Mouse (Mus musculus): ENCODE data around the gene Coq4. TPM values are rescaled to one million over a fixed set of nuclear protein-coding genes. Genes with fewer than 3 reads are reported as not detected.
A peak's percentile ranks its signal among the peaks of the same experiment; 100 is the strongest.

Gene Coq4
- polyA plus RNA-seq, 1 experiment from 2014 or later: 45.4 TPM

- H3K27me3 ChIP-seq (ENCODE audit: control insufficient read depth, insufficient read depth, low read length): no peaks in the 10 kb centered on the region
- ATAC-seq (ENCODE audit: insufficient number of reproducible peaks, low FRiP score, low TSS enrichment, low read depth) (no peak), DNase-seq (ENCODE audit: low spot score) (no peak)
- H3K9me3 ChIP-seq (ENCODE audit: control insufficient read depth, low read length): no peaks in the 10 kb centered on the region
- no peak overlapping the region for H3K9ac ChIP-seq (ENCODE audit: low read length)
- peaks cover 6% of the 10 kb centered on the region; the same call in 1 of the 2 replicates for H3K4me1 ChIP-seq (ENCODE audit: control insufficient read depth, insufficient read depth, low read length)
- H3K4me2 ChIP-seq (ENCODE audit: low read depth, severe bottlenecking): no peak overlapping the region
- H3K36me3 ChIP-seq (ENCODE audit: control insufficient read depth, insufficient read depth, low read length): peaks cover 4% of the 10 kb centered on the region; the same call in 1 of the 2 replicates
- H3K4me3 ChIP-seq (ENCODE audit: low read depth, low read length): no peak overlapping the region
- whole genome bisulfite sequencing: 83% methylated on average over 11 of the region's 11 CpGs
- no peak overlapping the region for H3K27ac ChIP-seq (replicated peaks; ENCODE audit: low read depth, low read length)
Measured at GRCm38 (mm10) chr2:29815678-29816371, 28.5 kb downstream of the Coq4 start.

- ATAC-seq (ENCODE audit: insufficient number of reproducible peaks, low FRiP score, low TSS enrichment, low read depth): peak; percentile 41; the same call in 1 of the 2 replicates
- no peaks in the 10 kb centered on the region for H3K9me3 ChIP-seq (ENCODE audit: control insufficient read depth, low read length)
- no peak overlapping the region for H3K9ac ChIP-seq (ENCODE audit: low read length)
- H3K27me3 ChIP-seq (ENCODE audit: control insufficient read depth, insufficient read depth, low read length): no peaks in the 10 kb centered on the region
- H3K4me3 ChIP-seq (ENCODE audit: low read depth, low read length): no peak overlapping the region
- H3K27ac ChIP-seq (replicated peaks; ENCODE audit: low read depth, low read length): no peak overlapping the region
- peaks cover 6% of the 10 kb centered on the region; the same call in 1 of the 2 replicates for H3K4me1 ChIP-seq (ENCODE audit: control insufficient read depth, insufficient read depth, low read length)
- H3K36me3 ChIP-seq (ENCODE audit: control insufficient read depth, insufficient read depth, low read length): peaks cover 4% of the 10 kb centered on the region; the same call in 1 of the 2 replicates
- peak; percentile 92 for DNase-seq (ENCODE audit: low spot score)
- WGBS: 39% methylated on average over 8 of the region's 8 CpGs
- no peak overlapping the region for H3K4me2 ChIP-seq (ENCODE audit: low read depth, severe bottlenecking)
Measured at GRCm38 (mm10) chr2:29817426-29818232, 30.3 kb downstream of the Coq4 start.

DNA sequence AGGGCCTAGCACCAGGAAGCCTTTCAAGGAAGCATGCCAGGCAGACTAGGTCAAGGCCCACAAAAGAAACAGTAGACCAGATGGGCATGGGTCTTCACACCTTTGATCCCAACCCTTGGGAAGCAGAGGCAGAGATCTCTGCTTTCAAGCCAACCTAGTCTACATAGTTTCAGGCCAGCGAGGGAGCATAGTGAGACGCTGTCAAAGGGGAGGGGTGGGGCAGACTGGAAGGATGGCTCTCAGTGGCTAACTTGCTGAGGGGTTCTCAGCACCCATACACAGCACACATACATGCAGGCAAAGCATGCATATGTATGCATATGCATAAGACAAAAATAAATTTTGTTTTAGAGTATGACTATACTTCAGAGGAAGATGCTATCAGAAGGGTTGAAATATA is 32.1 kb downstream of the Coq4 start:
- Histone ChIP-seq H3K27me3 (ENCODE audit: control insufficient read depth, insufficient read depth, low read length) (no peaks in the 10 kb centered on the region), H3K4me1 (ENCODE audit: control insufficient read depth, insufficient read depth, low read length) (peaks cover 6% of the 10 kb centered on the region; the same call in 1 of the 2 replicates), H3K4me2 (ENCODE audit: low read depth, severe bottlenecking) (no peak overlapping the region; the same call in 1 of the 2 replicates), H3K27ac (replicated peaks; ENCODE audit: low read depth, low read length) (no peak overlapping the region; the same call in 1 of the 2 replicates), H3K36me3 (ENCODE audit: control insufficient read depth, insufficient read depth, low read length) (peaks cover 4% of the 10 kb centered on the region; the same call in 1 of the 2 replicates), H3K4me3 (ENCODE audit: low read depth, low read length) (no peak overlapping the region), H3K9ac (ENCODE audit: low read length) (no peak overlapping the region), H3K9me3 (ENCODE audit: control insufficient read depth, low read length) (no peaks in the 10 kb centered on the region)
- 27% methylated on average over 2 of the region's 2 CpGs for WGBS
- ATAC-seq (ENCODE audit: insufficient number of reproducible peaks, low FRiP score, low TSS enrichment, low read depth): no peak
- no peak for DNase-seq (ENCODE audit: low spot score)

- Histone ChIP-seq H3K4me1 (ENCODE audit: control insufficient read depth, insufficient read depth, low read length) (peaks cover 6% of the 10 kb centered on the region; the same call in 1 of the 2 replicates), H3K27me3 (ENCODE audit: control insufficient read depth, insufficient read depth, low read length) (no peaks in the 10 kb centered on the region), H3K4me2 (ENCODE audit: low read depth, severe bottlenecking) (peak within 1 kb of the TSS; percentile 68), H3K36me3 (ENCODE audit: control insufficient read depth, insufficient read depth, low read length) (peaks cover 4% of the 10 kb centered on the region; the same call in 1 of the 2 replicates), H3K4me3 (ENCODE audit: low read depth, low read length) (peak within 1 kb of the TSS; percentile 35), H3K27ac (replicated peaks; ENCODE audit: low read depth, low read length) (peak within 1 kb of the TSS; percentile 92), H3K9ac (ENCODE audit: low read length) (peak within 1 kb of the TSS; percentile 80), H3K9me3 (ENCODE audit: control insufficient read depth, low read length) (no peaks in the 10 kb centered on the region)
- ATAC-seq (ENCODE audit: insufficient number of reproducible peaks, low FRiP score, low TSS enrichment, low read depth) (peak; percentile 79), DNase-seq (ENCODE audit: low spot score) (peak; percentile 87)
- WGBS: under 1% methylated on average over 34 of the region's 35 CpGs
Measured at GRCm38 (mm10) chr2:29820025-29820817, 32.9 kb downstream of the Coq4 start, which contains the start of gene Urm1. Gene Urm1, plus strand, starts transcription at chr2:29820075.

DNA sequence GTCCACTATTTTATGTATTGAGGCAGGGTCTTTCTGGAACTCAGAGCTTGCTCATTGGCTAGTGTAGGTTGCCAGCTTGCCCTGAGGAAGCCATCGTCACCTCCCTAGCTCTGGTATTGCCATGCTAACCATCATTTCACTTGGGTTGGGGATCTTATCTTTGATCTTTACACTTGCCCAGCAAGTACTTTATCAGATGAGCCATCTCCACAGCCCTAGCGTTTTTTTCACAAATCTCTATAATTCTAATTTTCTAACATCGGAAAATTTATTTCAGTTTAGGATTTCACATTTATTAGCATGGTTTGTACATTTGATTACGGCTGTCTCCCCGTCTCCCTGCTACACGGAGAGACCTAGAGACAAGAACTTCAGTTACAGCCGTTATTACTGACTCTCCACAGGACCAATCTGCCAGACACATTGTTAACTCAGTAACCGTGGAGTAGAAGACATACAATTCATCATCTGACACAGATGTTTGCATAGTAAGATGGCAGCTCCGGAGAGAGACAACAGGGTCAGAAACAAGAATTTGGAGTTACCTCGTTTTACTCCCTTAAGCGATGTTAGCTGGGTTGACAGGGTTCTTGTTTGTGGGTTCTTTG is 39.1 kb downstream of the Coq4 start:
- WGBS: 12% methylated on average over 11 of the region's 11 CpGs
- Histone ChIP-seq H3K9me3 (ENCODE audit: control insufficient read depth, low read length) (no peaks in the 10 kb centered on the region), H3K36me3 (ENCODE audit: control insufficient read depth, insufficient read depth, low read length) (peaks cover 2% of the 10 kb centered on the region; the same call in 1 of the 2 replicates), H3K27me3 (ENCODE audit: control insufficient read depth, insufficient read depth, low read length) (no peaks in the 10 kb centered on the region), H3K4me1 (ENCODE audit: control insufficient read depth, insufficient read depth, low read length) (peaks cover 3% of the 10 kb centered on the region; the same call in 1 of the 2 replicates), H3K27ac (replicated peaks; ENCODE audit: low read depth, low read length) (peak overlapping the region; percentile 68), H3K9ac (ENCODE audit: low read length) (peak overlapping the region; percentile 77), H3K4me3 (ENCODE audit: low read depth, low read length) (peak overlapping the region; percentile 86), H3K4me2 (ENCODE audit: low read depth, severe bottlenecking) (peak overlapping the region; percentile 74)
- DNase-seq (ENCODE audit: low spot score): no peak
- ATAC-seq (ENCODE audit: insufficient number of reproducible peaks, low FRiP score, low TSS enrichment, low read depth): no peak

GRCm38 (mm10) chr2:29826926-29827708 is 39.8 kb downstream of the Coq4 start:
- Histone ChIP-seq H3K36me3 (ENCODE audit: control insufficient read depth, insufficient read depth, low read length) (peaks cover 2% of the 10 kb centered on the region; the same call in 1 of the 2 replicates), H3K9ac (ENCODE audit: low read length) (peak overlapping the region; percentile 77), H3K27ac (replicated peaks; ENCODE audit: low read depth, low read length) (peak overlapping the region; percentile 68), H3K27me3 (ENCODE audit: control insufficient read depth, insufficient read depth, low read length) (no peaks in the 10 kb centered on the region), H3K4me1 (ENCODE audit: control insufficient read depth, insufficient read depth, low read length) (peaks cover 3% of the 10 kb centered on the region; the same call in 1 of the 2 replicates), H3K4me2 (ENCODE audit: low read depth, severe bottlenecking) (peak overlapping the region; percentile 82), H3K4me3 (ENCODE audit: low read depth, low read length) (peak overlapping the region; percentile 86), H3K9me3 (ENCODE audit: control insufficient read depth, low read length) (no peaks in the 10 kb centered on the region)
- peak; percentile 93 for ATAC-seq (ENCODE audit: insufficient number of reproducible peaks, low FRiP score, low TSS enrichment, low read depth)
- WGBS: under 1% methylated on average over 48 of the region's 48 CpGs
- DNase-seq (ENCODE audit: low spot score): peak; percentile 96

DNA sequence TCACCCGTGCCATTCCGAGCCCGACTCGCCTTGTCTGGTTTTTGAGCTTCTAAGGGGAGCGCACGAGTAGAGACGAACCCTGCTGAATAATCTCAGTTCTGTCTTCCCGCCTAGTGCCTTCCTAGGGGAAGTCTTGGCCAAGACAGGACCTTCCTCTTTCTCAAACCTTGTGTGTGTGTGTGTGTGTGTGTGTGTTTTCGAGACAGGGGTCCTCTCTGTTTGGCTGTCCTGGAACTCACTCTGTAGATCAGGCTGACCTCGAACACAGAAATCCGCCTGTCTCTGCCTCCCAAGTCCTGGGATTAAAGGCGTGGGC is 40.4 kb downstream of the Coq4 start:
- WGBS: 4% methylated on average over 12 of the region's 12 CpGs
- DNase-seq (ENCODE audit: low spot score) (no peak), ATAC-seq (ENCODE audit: insufficient number of reproducible peaks, low FRiP score, low TSS enrichment, low read depth) (no peak)
- no peaks in the 10 kb centered on the region for H3K27me3 ChIP-seq (ENCODE audit: control insufficient read depth, insufficient read depth, low read length)
- no peaks in the 10 kb centered on the region for H3K9me3 ChIP-seq (ENCODE audit: control insufficient read depth, low read length)
- H3K36me3 ChIP-seq (ENCODE audit: control insufficient read depth, insufficient read depth, low read length): peaks cover 2% of the 10 kb centered on the region; the same call in 1 of the 2 replicates
- H3K4me2 ChIP-seq (ENCODE audit: low read depth, severe bottlenecking): peak overlapping the region; percentile 82
- H3K9ac ChIP-seq (ENCODE audit: low read length): peak overlapping the region; percentile 74
- H3K4me3 ChIP-seq (ENCODE audit: low read depth, low read length): peak overlapping the region; percentile 86
- 0 out of 2 replicates have a peak overlapping the region, but pooled peaks have one; percentile 51 for H3K27ac ChIP-seq (replicated peaks; ENCODE audit: low read depth, low read length)
- peaks cover 3% of the 10 kb centered on the region; the same call in 1 of the 2 replicates for H3K4me1 ChIP-seq (ENCODE audit: control insufficient read depth, insufficient read depth, low read length)

All from limb, embryonic 11.5 days (tissue).